Mouse (Mus musculus) E14TG2a.4 (cell line): ENCODE measurements around the gene Pcolce2.

ENCODE experiments used
- CTCF ChIP-seq: conservative IDR thresholded peaks from 2 replicates; pipeline ENCODE4 v1.5.1; 2014; ENCODE audit warnings: low read length
- NANOG ChIP-seq: IDR thresholded peaks from 2 replicates; pipeline ENCODE4 v1.6.1; 2014; ENCODE audit warnings: borderline replicate concordance, low read length, mixed read lengths

DNA sequence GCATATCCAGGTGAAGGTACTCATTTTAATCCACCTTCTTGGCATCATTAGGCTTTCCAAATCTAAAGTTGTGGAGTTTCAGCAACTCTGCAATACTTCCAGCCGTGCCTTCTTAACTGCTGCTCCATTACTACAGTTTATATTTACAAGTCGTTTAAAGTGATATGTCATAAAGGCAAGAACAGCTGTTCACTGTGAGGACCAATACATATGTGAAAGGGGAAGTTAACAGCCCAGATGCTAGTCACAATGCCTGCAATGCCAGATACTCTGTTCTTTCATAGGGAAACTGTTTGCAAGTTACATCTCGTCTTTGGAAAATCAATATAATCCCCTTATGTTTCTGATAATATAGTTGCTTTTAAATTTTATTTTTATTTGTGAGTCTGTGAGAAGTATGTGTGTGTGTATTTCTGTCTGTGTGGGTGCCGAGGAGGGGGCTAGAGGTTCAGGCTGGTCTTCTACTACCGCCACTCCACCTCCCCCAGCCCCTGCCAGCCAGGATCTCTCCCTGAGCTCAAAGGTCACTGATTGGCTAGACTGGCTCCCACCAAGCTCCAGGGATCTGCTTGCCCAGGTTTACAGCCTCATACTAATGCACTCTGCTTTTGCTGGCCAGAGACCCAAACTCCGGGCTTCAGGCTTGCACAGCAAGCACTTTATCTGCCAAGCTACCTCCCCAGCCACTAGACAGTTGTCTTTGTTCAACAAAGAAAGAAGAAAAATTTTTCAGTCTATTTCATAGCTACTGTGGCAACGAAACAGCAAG lies 107.6 kb downstream of the Pcolce2 start:
- TF ChIP-seq CTCF: no peak
- TF ChIP-seq NANOG: no peak
